Mouse (Mus musculus): Measurements from ENCODE around the gene Olfr380.

Gene Olfr380

DNA sequence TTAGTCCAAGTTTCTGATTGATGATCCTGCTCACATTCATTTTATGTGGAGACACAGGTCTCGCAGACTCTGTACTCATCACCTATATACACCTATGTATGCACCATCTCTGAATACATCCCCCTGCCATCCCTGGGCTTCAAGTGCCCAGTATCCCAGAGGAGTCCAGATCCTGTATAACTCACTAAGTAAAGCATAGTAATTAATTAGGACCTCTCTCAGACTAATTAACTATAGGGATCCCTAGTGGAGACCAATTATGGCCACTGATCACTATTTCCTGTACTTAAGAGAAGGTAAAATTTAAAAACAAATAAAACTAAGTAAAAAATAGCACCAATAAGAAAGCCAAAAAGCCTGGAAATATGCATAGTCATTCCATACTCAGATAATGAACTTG lies at the start of gene Olfr380:
Olfr380 (minus strand) TSS at position 101 of the 400 bp plus-strand sequence.
- in situ Hi-C loops (cut with MboI; ENCODE audit: low pct_unique_long_range_greater_than_20kb in 1 of 2, low sequenced_read_pairs in 2 of 2, unreplicated experiment in 1 of 2) = no loop called here

DNA sequence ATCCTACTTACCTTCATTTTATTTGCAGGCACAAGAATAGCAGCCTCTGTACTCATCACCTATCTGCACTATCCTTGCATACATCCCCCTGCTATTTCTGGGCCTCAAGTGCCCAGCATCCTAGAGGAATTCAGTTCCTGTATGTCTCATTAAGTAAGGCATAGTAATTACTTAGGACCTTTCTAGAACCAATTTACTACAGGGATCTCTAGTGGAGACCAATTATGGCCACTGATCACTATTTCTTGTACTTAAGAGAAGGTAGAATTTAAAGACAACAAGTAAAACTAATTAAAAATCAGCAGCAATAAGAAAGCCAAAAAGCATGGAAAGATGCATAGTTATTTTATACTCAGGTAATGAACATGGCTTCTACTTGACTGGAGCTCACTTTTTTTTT lies 34.2 kb upstream of the Olfr380 start, which contains the start of gene Olfr381:
Olfr381 (minus strand) TSS at position 101 of the 400 bp plus-strand sequence.
- in situ Hi-C loops (cut with MboI; ENCODE audit: low pct_unique_long_range_greater_than_20kb in 1 of 2, low sequenced_read_pairs in 2 of 2, unreplicated experiment in 1 of 2) = no loop called here

DNA sequence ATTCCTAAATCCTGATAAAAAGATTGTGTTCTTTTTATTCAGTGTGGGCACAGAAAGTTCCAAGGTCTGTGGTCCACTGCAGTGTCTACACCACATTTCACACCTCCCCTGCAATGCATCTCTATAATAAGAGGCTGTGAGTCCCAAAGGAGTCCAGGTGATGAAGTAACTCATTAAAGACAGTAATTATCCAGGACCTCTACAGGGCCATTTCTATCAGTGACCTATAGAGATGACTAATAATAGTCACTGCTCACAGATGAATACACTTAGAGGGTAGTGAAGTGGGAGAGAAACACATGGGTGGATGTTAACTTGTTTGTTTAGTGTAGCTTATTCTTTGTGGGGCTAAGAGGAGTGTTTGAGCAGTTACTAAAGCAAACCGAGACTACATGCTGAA lies 28.9 kb downstream of the Olfr380 start, which contains the start of gene Olfr378:
Olfr378 (minus strand) TSS at position 101 of the 400 bp plus-strand sequence.
- in situ Hi-C loops (cut with MboI; ENCODE audit: low pct_unique_long_range_greater_than_20kb in 1 of 2, low sequenced_read_pairs in 2 of 2, unreplicated experiment in 1 of 2) = no loop called here
